Mouse (Mus musculus) lung, adult 2 months (tissue): ENCODE measurements at regions not wholly inside any gene's neighbourhood (a gene's known extent, or its start where the extent isn't known, plus 50 kb on each side); places are given as distances from the start of the nearest gene placed in this dataset.

Experiments
- CTCF ChIP-seq: fragments of 200-500 bp; IDR thresholded peaks from 2 replicates; pipeline ENCODE4 v1.5.1; 2011; ENCODE audit warnings: mild to moderate bottlenecking, low read length, control low read depth; ENCODE audit not compliant: insufficient read depth
- POLR2A ChIP-seq: fragments of 200-500 bp; IDR thresholded peaks from 2 replicates; pipeline ENCODE4 v1.6.1; 2011; ENCODE audit warnings: low read depth, mild to moderate bottlenecking, control low read depth, low read length, borderline replicate concordance; ENCODE audit errors: extremely low read depth

DNA sequence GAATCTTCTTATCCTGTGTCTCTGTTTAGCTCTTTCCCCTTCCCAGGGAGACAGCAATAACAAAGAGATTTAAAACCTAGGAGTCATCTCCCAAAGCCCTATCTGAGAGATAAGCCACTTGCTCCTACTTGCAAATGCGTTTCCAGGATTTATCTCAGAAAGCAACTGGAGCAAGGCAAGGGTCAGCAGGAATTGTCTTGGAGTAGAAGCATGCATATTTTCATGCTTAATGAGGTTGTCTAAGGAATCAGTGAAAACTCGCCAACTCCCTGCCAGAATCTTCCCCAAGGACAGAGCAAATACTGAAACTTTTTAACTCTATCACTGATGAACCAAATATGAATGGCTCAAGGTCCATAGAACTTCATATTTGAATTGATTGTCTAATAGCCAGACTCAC is 234.6 kb upstream of the Cd180 start:
- no peak for TF ChIP-seq CTCF
- TF ChIP-seq POLR2A = no peak
